Mouse (Mus musculus): ENCODE data around the gene Heca. TPM values are rescaled to one million over a fixed set of nuclear protein-coding genes. Genes with fewer than 3 reads are reported as not detected.

Gene Heca
- 9.1 and 11.1 TPM in 2 replicates for polyA plus RNA-seq (2012; ENCODE audit: low replicate concordance)

DNA sequence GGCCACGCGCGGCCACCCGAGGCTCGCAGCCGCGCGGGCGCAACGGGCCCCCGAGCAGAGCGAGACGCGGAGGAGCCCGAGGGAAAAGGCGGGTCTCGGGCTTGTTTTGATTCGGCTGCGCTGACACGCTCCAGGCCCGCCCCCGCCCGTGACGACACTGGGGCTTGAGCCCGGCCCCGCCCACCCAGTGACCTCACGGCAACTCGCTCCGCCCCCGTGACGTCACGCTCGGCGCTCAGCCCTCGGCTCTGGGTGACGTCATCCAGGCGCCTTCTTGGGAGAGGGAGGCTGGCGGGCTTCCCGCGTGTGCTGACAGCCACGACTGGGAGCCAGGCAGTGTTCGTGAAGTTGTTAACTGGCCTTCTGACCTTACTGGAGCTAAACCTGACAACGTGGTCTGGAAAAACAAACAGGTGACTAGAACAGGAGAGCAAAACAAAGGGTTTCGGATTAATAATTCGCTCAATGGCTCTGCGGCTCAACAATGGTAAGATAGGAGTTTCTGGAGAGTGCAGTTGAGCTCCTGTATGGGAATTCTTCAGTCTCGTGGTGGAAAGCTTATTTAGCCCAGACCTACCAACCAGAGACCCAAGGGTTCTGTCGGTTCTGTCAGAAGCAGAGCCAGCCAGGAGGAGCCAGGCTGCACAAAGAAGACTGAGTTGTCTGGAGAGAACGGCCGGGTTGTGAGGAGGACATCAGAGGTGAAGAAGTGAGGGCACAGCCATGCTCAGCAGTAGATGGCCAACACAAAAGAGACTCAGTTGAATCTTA is at the start of gene Heca:
TSS of gene Heca (minus strand) at position 108 of the 771 bp plus-strand sequence.

Other genes starting within 250 kb of the Heca start
- 25.9 and 48.8 TPM in 2 replicates for gene Cited2, start 224.8 kb downstream of the Heca start, polyA plus RNA-seq (2012; ENCODE audit: low replicate concordance)
- gene Txlnb, start 151.8 kb downstream of the Heca start, polyA plus RNA-seq (2012; ENCODE audit: low replicate concordance), result 0.11 TPM in 1 of 2 replicates, not detected in the other
- 6.9 and 15.4 TPM in 2 replicates for gene Abracl, start 75.2 kb upstream of the Heca start, polyA plus RNA-seq (2012; ENCODE audit: low replicate concordance)
- gene Reps1, start 107.8 kb upstream of the Heca start, polyA plus RNA-seq (2012; ENCODE audit: low replicate concordance), result 6.6 and 29.9 TPM in 2 replicates

All from leukemia stem cell, adult 10-12 weeks (primary cell).